Mouse (Mus musculus): ENCODE results near the gene Fcmr.

Fcmr gene

DNA sequence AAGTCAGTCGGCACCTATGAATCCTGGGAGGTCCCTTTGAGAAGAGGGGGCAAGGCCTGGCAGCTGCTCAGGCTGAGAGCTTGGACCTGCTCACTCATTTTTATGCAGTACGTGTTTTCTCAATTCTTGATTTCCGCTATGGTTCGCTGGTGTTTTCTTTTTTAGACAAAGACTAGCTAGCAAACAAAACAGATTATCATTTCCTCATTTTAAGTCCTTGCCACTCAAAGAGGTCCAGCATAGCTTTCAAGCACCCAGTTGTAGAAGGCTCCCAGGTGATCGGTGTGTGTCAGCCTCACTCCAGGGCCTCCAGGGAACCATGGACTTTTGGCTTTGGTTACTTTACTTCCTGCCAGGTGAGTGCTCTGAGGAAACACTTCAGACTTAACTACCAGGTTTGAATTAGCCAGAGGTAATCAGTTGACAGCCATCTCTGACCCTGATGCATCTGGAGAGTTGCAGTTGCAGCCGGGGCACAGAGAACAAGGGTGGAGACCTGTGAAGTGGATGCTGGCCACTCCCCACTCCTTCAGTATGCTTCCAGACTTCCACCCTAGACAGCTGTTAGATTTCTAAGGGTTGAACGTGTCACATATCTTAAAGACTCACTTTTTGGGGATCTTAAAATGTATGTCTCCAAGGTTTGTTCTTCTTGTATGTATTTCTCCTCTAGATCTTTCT, at the start of gene Fcmr:
Gene Fcmr (plus strand): TSS at position 129 of the 681 bp plus-strand sequence.
- no peak for DNase-seq

- DNase-seq, result no peak
Observed at GRCm38 (mm10) chr1:130819737-130820136, 45.7 kb upstream of the Fcmr start.

GRCm38 (mm10) chr1:130820316-130821148, 44.9 kb upstream of the Fcmr start:
- no peak for DNase-seq

GRCm38 (mm10) chr1:130821149-130821471, 44.4 kb upstream of the Fcmr start:
- no peak for DNase-seq

- DNase-seq, result no peak
Observed at GRCm38 (mm10) chr1:130821911-130822625, 43.4 kb upstream of the Fcmr start.

DNA sequence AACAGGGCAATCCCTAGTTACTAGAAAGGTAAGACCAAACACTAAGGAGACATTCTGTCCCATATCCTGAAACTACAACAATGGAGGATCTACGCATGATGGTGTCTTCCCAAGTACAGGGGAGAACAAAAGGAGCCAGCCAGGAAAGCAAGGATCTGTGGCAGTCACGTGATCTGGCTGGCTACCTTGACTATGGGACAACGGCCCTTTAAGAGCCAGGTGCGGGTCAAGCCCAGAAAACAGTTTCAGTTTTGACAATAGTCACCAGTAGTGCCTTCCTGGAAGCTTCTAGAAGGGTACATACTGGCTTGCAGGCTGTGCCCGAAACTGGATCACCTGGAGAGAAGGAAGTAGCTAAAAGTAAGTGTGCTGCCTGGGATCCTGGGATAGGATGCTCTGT, 39.0 kb upstream of the Fcmr start, which contains the start of gene Pigr:
Gene Pigr (plus strand): TSS at position 237 of the 400 bp plus-strand sequence.
- DNase-seq, result no peak

DNA sequence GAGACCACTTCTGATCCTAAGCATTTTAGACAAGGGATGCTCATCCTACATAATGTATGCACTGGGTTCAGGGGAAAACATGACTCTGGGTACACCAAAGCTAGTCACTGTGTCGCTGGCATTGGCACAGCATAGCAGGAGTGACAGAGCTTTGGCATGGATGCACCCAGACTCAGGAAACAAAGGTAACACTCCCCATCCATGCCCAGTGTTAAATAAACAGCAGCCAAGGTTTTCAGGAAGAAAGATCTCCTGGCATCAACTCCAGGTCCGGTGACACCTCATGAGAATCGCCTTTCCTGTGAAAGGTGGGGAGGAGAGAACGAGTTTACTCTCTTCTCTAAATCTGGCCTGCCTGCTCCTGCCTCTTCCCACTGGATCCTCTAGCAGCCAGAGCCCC, 36.8 kb upstream of the Fcmr start:
- DNase-seq, result no peak

DNA sequence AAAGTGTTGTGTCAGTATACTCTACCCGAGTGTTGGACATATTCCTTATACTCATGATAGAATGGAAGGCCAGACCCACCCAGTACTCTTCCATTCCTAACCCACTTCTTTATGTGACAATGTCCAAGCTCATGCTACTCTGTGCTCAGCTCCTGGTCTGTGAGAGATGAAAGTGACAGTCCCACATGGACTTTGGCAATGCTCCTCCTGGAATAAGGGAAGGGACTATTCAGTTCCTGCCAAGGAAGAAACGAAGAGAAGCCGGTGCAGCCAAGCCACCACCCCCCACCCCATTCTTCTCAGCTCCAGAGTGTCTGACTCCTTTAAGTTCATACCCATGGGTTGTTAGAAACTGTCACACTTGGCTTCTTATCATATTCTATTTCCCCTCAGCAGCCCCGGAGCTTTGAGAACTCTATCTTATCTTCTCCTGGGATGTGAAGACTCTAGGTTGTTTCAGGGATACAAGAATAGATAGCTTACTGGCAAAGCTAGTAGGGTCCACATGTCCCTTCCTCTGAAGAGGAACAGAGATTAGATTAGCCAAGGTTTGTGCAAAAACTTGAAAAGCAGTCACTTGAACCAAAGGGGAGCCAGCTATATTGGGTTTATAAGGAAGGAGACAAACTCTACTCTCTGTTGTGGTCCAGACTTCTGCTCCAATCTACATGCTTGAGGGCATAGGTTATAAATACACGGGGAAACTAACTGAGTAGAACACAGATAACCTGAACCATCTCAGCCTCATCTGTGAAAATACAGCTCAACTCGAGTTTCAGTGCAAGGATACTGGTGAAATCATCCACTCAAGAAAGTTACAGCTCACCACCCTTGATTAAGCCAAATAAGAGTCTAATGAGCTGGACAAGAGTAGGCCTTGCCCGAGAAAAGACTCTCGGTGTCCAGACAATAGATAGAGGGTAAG, 35.3 kb upstream of the Fcmr start:
- DNase-seq, result no peak

GRCm38 (mm10) chr1:130832230-130833149, 33.0 kb upstream of the Fcmr start:
- no peak for DNase-seq

- DNase-seq, result no peak
Observed at GRCm38 (mm10) chr1:130835161-130835936, 30.1 kb upstream of the Fcmr start.

DNA sequence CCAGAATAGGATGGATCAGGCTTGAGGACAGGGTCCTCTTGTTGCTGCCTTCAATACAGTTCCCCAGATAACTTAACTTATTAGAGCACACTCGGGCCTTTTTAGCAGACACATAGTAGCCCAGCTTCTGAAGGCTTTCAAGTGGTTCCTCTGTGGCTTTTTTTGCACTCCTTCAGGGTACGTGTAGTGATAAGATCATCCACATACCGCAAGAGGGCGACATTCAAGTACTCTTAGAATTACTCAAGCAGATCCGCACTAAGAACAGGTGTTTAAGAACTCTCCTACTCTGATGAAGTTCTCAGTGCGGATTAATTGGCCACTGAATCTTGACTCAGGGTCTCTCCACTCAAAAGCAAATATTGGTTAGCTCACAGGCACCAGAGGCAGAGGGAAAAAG, 27.2 kb upstream of the Fcmr start:
- DNase-seq, result peak; percentile 61

DNA sequence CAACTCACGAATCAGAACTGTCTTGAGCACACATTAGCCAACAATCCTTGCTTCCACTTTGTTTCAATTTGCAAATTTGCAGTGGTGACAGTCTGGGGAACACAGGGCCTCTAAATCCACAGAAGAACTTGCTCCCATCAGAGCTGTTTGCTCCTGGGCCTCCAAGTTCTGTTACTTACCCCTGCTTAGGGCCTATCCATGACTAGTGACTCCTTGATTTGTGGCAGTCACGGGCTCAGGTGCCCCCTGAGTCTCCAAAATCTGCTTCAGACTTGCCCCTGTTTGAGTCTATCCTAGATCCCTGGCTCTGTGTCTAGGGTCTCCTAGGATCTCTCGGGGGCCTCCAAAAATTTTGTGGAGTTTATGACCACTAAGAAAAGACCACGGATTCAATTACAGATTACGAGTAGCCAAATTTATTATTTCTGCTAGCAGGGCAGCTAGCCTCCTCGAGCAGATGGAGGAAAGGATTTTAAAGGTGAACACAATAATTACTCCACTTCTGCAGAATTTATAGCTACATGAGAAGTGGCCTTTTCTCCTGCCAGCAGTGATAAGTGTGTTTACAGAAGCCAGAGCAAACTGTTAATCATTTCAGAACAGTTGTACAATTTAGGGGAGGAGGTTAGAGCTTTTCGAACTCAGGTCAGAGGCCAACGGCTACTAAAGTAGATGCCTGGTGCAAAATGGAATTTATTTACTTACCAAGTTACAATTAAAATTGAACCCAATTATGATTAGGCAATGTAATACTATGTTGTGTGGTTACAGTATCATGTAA, 24.7 kb upstream of the Fcmr start:
- no peak for DNase-seq

DNA sequence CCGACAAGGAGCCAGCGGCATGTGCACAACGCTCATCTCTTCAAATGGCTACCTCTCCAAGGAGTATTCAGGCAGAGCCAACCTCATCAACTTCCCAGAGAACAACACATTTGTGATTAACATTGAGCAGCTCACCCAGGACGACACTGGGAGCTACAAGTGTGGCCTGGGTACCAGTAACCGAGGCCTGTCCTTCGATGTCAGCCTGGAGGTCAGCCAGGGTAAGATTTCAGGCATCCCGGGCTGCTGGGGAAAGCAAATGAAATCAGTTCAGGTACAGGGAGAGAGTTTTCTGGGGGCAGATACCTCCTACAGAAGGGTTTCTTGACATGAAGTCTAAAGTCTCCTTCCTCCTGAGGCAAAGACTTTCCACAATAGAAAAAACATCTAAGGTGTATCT, 23.8 kb upstream of the Fcmr start:
- no peak for DNase-seq

- DNase-seq, result no peak
Observed at GRCm38 (mm10) chr1:130844516-130844915, 21.0 kb upstream of the Fcmr start.

DNA sequence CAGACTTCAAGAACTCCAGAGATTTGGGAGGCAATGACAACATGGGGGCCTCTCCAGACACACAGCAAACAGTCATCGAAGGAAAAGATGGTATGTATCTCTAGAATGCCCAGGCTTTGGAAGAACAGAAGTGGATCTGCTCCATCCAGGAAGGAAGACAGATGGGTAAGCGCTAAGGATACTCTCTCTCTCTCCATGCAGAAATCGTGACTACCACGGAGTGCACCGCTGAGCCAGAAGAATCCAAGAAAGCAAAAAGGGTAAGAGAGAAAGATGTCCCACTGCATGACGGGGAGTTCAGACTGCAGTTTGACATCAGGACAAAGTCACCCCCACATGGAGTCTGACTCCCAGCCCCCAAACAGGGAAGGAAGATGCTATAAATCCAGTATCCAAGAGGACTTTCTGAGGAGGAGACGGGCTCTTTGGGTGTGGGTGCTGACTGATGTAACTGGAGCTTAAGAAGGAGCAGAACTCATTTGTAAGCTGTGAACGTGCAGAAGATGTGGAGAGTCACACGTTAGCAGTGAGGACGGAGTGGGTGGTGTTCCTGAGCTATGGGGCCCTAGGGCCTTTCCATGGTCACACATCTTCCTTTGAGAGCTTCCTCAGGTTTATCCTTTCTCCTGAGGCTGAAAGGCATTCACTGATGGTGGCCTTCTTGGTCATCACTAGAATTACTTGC, 15.8 kb upstream of the Fcmr start:
- no peak for DNase-seq

- DNase-seq, result no peak
Observed at GRCm38 (mm10) chr1:130850405-130850804, 15.1 kb upstream of the Fcmr start.

GRCm38 (mm10) chr1:130854819-130855218, 10.7 kb upstream of the Fcmr start:
- DNase-seq, result no peak

DNA sequence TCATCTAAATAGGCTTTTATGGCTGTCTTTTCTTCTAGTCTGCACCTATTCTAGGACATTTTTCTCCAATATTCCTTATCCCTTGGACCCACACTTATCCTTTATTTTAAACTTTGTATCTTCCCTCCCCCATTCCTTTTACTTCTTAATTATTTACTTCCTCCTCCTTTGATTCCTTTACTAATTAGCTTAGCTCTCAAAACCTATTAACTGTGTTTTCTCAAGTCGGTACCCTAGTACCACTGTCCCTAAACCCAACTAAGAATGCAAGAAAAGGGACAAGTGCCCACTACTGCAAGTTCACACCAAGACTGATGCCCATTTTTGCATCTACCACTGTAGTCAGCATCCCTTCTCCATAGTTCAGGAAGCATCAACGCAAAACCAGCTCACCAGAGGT, 9.7 kb upstream of the Fcmr start:
- DNase-seq, result no peak

DNA sequence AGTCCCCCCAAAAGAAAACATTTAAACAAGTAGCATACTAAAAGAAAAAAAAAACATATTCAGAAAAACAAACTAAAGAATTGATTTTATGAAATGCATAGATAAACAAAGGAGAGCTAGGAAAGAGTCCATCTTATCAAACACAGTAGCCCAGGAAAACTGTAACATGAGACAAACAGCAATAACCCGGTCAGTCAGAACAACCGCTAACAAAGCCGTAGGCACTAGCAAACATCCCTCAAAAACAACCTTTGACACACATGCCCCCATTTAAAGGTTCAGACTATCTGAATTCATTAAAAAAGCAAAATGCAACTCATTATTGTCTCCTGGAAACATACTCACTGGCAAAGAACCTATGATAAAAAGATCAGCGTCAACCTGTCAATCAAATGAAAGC, 8.0 kb upstream of the Fcmr start:
- DNase-seq, result no peak

Data from lung, postnatal 14 days (tissue).